Mouse (Mus musculus) liver, adult 2 months (tissue): ENCODE results near the gene Jmjd7. TPM values are rescaled to one million over a fixed set of nuclear protein-coding genes. Genes with fewer than 3 reads are reported as not detected.

Source experiments
- DNase-seq: peaks from one replicate; pipeline ENCODE4 v3.0.0-alpha.2; 2011; ENCODE audit warnings: low read depth, low spot score; ENCODE audit errors: extremely low read depth
- H3K27ac ChIP-seq: fragments of 200-500 bp; replicated peaks from 2 replicates; pipeline ENCODE4 v1.5.1; 2012; ENCODE audit warnings: low read depth, mild to moderate bottlenecking, control low read depth, inconsistent platforms, low read length; ENCODE audit not compliant: insufficient read depth
- H3K27me3 ChIP-seq: fragments of 200-500 bp; 2 replicates; pipeline ENCODE4 v1.6.1; 2012; ENCODE audit warnings: mild to moderate bottlenecking, moderate library complexity, low read length, inconsistent platforms; ENCODE audit not compliant: control insufficient read depth, insufficient read depth
- H3K36me3 ChIP-seq: fragments of 200-500 bp; 2 replicates; pipeline ENCODE4 v1.6.1; 2012; ENCODE audit warnings: low read length, inconsistent platforms; ENCODE audit not compliant: control insufficient read depth, insufficient read depth
- H3K4me1 ChIP-seq: fragments of 200-500 bp; 2 replicates; pipeline ENCODE4 v1.6.1; 2011; ENCODE audit warnings: low read length; ENCODE audit not compliant: control insufficient read depth, insufficient read depth
- H3K4me3 ChIP-seq: fragments of 200-500 bp; 2 replicates; pipeline ENCODE4 v1.5.1; 2011; ENCODE audit warnings: low read depth, mild to moderate bottlenecking, control low read depth, low read length, moderate library complexity; ENCODE audit not compliant: insufficient read depth
- H3K79me2 ChIP-seq: fragments of 200-500 bp; 2 replicates; pipeline ENCODE4 v1.6.1; 2012; ENCODE audit warnings: inconsistent platforms, mild to moderate bottlenecking, low read length, moderate library complexity; ENCODE audit not compliant: control insufficient read depth, insufficient read depth
- H3K9ac ChIP-seq: fragments of 200-500 bp; 2 replicates; pipeline ENCODE4 v1.6.1; 2012; ENCODE audit warnings: low read depth, mild to moderate bottlenecking, control low read depth, inconsistent platforms, low read length
- CTCF ChIP-seq: fragments of 200-500 bp; IDR thresholded peaks from 2 replicates; pipeline ENCODE4 v1.5.1; 2011; ENCODE audit warnings: low read depth, low read length, control low read depth
- POLR2A ChIP-seq: fragments of 200-500 bp; IDR thresholded peaks from 2 replicates; pipeline ENCODE4 v1.6.1; 2011; ENCODE audit warnings: low read length, control low read depth; ENCODE audit not compliant: insufficient read depth; ENCODE audit errors: extremely low read depth
- WGBS: fragments of 180-500 bp; shearing (Covaris S2); methylation state at CpG from one replicate; pipeline ENCODE4 v1.1.7; 2018; 5-methylcytosine and 5-hydroxymethylcytosine counted together
- polyA plus RNA-seq: library from polyadenylated mRNA; depleted of rRNA; stranded (reverse); fragments of >200 nt; gene quantifications from 2 replicates; pipeline ENCODE4 v1.2.3, GENCODE M21; 2012
- total RNA-seq: library from RNA; depleted of rRNA; stranded (reverse); fragments of >200 nt; gene quantifications from 2 replicates; pipeline ENCODE4 v1.2.3, GENCODE M21; 2014

Jmjd7 gene
- total and polyA plus RNA-seq, 2 experiments: 1.7 to 4.6 TPM

- TF ChIP-seq CTCF (no peak), POLR2A (no peak)
- Histone ChIP-seq H3K4me3 (no peak overlapping the region), H3K79me2 (no peaks in the 10 kb centered on the region), H3K27me3 (no peaks in the 10 kb centered on the region), H3K4me1 (no peaks in the 10 kb centered on the region), H3K9ac (no peak overlapping the region), H3K36me3 (no peaks in the 10 kb centered on the region), H3K27ac (no peak overlapping the region)
- no peak for DNase-seq
- 81% methylated on average over 6 of the region's 6 CpGs for WGBS
These were observed 37.4 kb downstream of the Jmjd7 start for GRCm38 (mm10) chr2:120064639-120065038.

- no peak for TF ChIP-seq POLR2A
- Histone ChIP-seq H3K27me3 (no peaks in the 10 kb centered on the region), H3K79me2 (no peaks in the 10 kb centered on the region), H3K9ac (no peak overlapping the region), H3K27ac (no peak overlapping the region), H3K4me1 (no peaks in the 10 kb centered on the region), H3K36me3 (no peaks in the 10 kb centered on the region), H3K4me3 (no peak overlapping the region)
- no peak for DNase-seq
- 91% methylated on average over 10 of the region's 10 CpGs for WGBS
These were observed 38.0 kb downstream of the Jmjd7 start for GRCm38 (mm10) chr2:120065243-120065642.

GRCm38 (mm10) chr2:120066224-120066623, 38.9 kb downstream of the Jmjd7 start:
- Histone ChIP-seq H3K9ac (no peak overlapping the region), H3K36me3 (no peaks in the 10 kb centered on the region), H3K79me2 (no peaks in the 10 kb centered on the region), H3K4me1 (no peaks in the 10 kb centered on the region), H3K4me3 (no peak overlapping the region), H3K27ac (no peak overlapping the region), H3K27me3 (no peaks in the 10 kb centered on the region)
- DNase-seq: no peak
- 68% methylated on average over 3 of the region's 3 CpGs for WGBS
- TF ChIP-seq CTCF (no peak), POLR2A (no peak)

DNA sequence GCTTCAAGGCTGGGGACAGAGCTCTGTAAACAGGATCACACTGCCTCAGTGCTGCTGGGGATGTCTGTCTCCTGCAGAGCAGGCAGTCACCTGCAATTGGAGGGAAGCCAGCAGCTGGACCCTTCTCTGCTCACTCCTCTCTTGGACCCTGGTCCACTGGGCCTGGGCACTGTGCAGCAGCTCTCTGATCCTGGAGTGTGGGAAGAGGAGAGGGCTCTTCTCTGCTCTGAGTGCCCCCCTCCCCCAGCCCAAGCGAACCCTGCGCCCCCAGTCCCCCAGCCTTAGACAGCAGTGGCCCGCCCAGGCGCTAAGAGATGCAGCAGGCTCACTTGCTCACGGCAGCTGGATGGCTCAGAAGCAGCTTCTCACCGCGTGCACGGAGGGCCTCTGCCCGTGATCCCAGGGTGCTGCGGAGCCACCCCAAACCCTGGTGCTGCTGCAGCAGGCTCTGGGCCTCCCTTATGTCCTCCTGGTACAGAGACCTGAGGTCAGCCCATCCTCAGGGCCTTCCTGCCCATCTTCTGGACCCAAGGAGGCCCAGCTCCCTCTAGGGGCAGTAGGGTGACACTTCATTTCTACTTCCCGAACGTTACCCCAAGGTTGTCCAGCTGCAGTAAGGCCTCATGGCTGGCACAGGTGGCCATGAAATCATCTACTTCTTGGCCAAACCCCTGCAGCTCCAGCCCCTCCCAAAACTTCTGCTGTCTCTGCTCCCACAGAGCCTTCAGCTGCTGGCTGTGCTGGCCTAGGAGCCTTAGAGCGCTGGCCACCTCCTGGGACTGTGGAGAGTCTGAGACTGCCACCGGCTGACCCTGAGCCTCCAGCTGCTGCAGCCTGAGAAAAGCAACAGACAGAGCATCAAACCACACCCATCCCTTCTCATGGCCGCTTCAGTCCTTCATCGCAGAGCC, 41.5 kb downstream of the Jmjd7 start:
- no peak overlapping the region for H3K27ac ChIP-seq
- H3K79me2 ChIP-seq: no peaks in the 10 kb centered on the region
- no peak overlapping the region for H3K9ac ChIP-seq
- 57% methylated on average over 16 of the region's 16 CpGs for WGBS
- H3K36me3 ChIP-seq: no peaks in the 10 kb centered on the region
- H3K4me3 ChIP-seq: no peak overlapping the region
- no peaks in the 10 kb centered on the region for H3K27me3 ChIP-seq
- peak; percentile 41 for DNase-seq
- TF ChIP-seq CTCF: peak; percentile 86
- TF ChIP-seq POLR2A: no peak
- no peaks in the 10 kb centered on the region for H3K4me1 ChIP-seq

GRCm38 (mm10) chr2:120069466-120069990, 42.2 kb downstream of the Jmjd7 start:
- WGBS: 79% methylated on average over 8 of the region's 8 CpGs
- Histone ChIP-seq H3K4me1 (no peaks in the 10 kb centered on the region), H3K27me3 (no peaks in the 10 kb centered on the region), H3K79me2 (no peaks in the 10 kb centered on the region), H3K9ac (no peak overlapping the region), H3K27ac (no peak overlapping the region), H3K4me3 (no peak overlapping the region), H3K36me3 (no peaks in the 10 kb centered on the region)
- TF ChIP-seq POLR2A (no peak), CTCF (no peak)
- no peak for DNase-seq

GRCm38 (mm10) chr2:120074096-120074495, 46.8 kb downstream of the Jmjd7 start:
- DNase-seq: no peak
- no peaks in the 10 kb centered on the region for H3K4me1 ChIP-seq
- WGBS: 93% methylated on average over 4 of the region's 4 CpGs
- TF ChIP-seq CTCF (no peak), POLR2A (no peak)
- no peaks in the 10 kb centered on the region for H3K79me2 ChIP-seq
- no peaks in the 10 kb centered on the region for H3K36me3 ChIP-seq
- H3K27ac ChIP-seq: no peak overlapping the region
- no peak overlapping the region for H3K9ac ChIP-seq
- H3K27me3 ChIP-seq: 0 out of 2 replicates have a peak, but pooled peaks cover 5% of the 10 kb centered on the region
- no peak overlapping the region for H3K4me3 ChIP-seq
